Mouse (Mus musculus): Measurements from ENCODE around the gene Mansc1. TPM values are rescaled to one million over a fixed set of nuclear protein-coding genes. Genes with fewer than 3 reads are reported as not detected.
A peak's percentile ranks its signal among the peaks of the same experiment; 100 is the strongest.

Mansc1 gene
- polyA plus RNA-seq, 1 experiment from 2014 or later = 3.1 TPM

GRCm38 (mm10) chr6:134578039-134578438, 54.2 kb downstream of the Mansc1 start:
- 66% methylated on average over 6 of the region's 6 CpGs for WGBS
- Histone ChIP-seq H3K9me3 (no peaks in the 10 kb centered on the region), H3K27me3 (ENCODE audit: insufficient read depth, poor library complexity, severe bottlenecking) (no peaks in the 10 kb centered on the region), H3K36me3 (no peaks in the 10 kb centered on the region), H3K4me1 (peaks cover 23% of the 10 kb centered on the region), H3K27ac (no peak overlapping the region), H3K4me3 (no peak overlapping the region)
- DNase-seq (ENCODE audit: low spot score) = no peak

DNA sequence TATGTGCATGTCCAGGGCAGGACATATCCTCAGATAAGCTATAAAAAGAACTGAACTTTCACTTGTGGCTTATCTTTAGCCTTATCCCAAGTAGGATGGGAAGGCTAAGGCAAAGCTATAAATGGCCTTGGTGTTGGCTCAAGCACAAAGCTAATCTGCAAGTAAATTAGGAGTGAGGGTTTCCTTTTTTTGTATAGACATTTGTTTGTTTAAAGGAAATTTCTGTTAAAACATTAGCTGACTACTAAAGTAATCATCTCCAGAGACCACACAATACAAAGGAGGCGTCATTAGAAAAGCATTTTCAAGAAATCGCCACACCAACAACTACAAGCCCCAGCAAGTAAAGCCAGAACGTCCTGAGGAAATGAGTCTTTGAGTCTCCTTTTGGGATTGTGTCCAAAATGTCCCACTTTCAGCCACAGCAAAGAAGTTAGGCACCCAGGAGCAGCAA, 57.0 kb downstream of the Mansc1 start:
- H3K4me1 ChIP-seq = peaks cover 23% of the 10 kb centered on the region
- H3K9me3 ChIP-seq = no peaks in the 10 kb centered on the region
- H3K27ac ChIP-seq = no peak overlapping the region
- H3K36me3 ChIP-seq = no peaks in the 10 kb centered on the region
- no peak for DNase-seq (ENCODE audit: low spot score)
- H3K4me3 ChIP-seq = no peak overlapping the region
- WGBS = 62% methylated on average over 3 of the region's 3 CpGs
- H3K27me3 ChIP-seq (ENCODE audit: insufficient read depth, poor library complexity, severe bottlenecking) = no peaks in the 10 kb centered on the region

DNA sequence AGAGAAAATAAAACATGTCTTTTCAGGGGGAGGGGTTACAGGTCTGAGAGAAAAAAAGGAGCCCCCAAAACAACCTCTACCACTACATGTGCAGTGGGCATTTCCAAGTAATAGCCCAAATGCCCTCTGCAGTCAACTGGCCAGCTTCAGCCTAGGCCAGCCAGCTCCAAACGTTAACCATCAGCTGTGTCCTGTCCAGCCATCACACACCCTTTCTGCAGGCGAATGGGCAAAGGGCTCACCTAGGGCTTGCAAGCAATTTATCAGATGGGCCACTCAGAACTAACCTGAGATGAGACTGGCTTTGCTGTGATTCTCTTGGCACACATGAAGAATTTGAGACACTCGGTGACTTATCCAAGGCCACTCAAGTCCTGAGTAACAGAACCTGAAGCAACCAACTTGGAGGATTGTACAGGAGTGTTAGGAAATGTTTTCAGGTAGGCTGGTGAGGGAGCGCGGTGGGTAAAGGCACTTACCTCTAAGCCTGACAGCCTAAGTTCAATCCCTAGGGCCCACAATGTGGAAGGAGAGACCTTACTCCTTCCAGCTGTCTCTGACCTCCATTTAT, 64.2 kb downstream of the Mansc1 start:
- H3K27me3 ChIP-seq (ENCODE audit: insufficient read depth, poor library complexity, severe bottlenecking) = no peaks in the 10 kb centered on the region
- 70% methylated on average over 5 of the region's 5 CpGs for WGBS
- no peaks in the 10 kb centered on the region for H3K9me3 ChIP-seq
- DNase-seq (ENCODE audit: low spot score) = peak; percentile 68
- no peaks in the 10 kb centered on the region for H3K36me3 ChIP-seq
- H3K4me1 ChIP-seq = peaks cover 16% of the 10 kb centered on the region; the same call in 1 of the 2 replicates
- no peak overlapping the region for H3K4me3 ChIP-seq
- no peak overlapping the region for H3K27ac ChIP-seq

- no peaks in the 10 kb centered on the region for H3K36me3 ChIP-seq
- whole genome bisulfite sequencing = under 1% methylated on average over 75 of the region's 99 CpGs
- DNase-seq (ENCODE audit: low spot score) = peak; percentile 90
Measured at GRCm38 (mm10) chr6:134566818-134567485, 65.3 kb downstream of the Mansc1 start, which contains the start of gene Lrp6. Lrp6 (minus strand) TSS chr6:134566965.

DNA sequence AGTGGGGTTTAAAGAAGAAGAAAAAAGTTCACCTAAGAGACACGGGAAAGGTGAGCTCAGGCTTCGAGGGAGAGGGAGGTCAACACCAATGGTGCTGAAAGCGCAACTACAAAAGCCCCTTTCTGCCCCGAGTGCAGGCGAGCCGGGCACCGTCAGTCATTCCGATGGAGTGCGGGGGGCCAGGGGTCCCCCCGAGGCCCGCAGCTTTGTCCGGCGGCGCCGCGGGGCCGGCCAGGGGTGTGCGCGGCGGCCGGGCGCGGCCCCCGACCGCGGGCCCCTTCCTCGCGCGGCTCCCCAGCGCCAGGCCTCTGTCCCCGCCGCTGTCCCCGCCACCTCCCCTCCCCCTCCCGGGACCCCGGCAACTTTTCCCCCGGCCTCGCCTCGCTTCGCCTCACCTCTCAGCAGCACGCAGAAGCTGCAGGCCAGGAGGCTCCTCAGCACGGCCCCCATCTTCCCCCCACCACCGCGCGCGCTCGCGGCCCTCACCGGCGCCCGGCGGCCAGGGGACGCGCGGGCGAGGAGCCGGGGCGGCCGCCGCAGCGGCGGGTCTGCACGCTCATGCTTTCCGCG, 66.0 kb downstream of the Mansc1 start:
- H3K9me3 ChIP-seq = no peaks in the 10 kb centered on the region
- DNase-seq (ENCODE audit: low spot score) = no peak
- H3K27me3 ChIP-seq (ENCODE audit: insufficient read depth, poor library complexity, severe bottlenecking) = no peaks in the 10 kb centered on the region
- 1% methylated on average over 50 of the region's 64 CpGs for WGBS
- peak overlapping the region; percentile 100 for H3K27ac ChIP-seq
- peaks cover 16% of the 10 kb centered on the region; the same call in 1 of the 2 replicates for H3K4me1 ChIP-seq
- H3K4me3 ChIP-seq = peak overlapping the region; percentile 97
- no peaks in the 10 kb centered on the region for H3K36me3 ChIP-seq

More at GRCm38 (mm10) chr6:134566818-134567485, 65.3 kb downstream of the Mansc1 start, which contains the start of gene Lrp6:
- Histone ChIP-seq H3K4me3 (peak within 1 kb of the TSS; percentile 97), H3K27ac (peak within 1 kb of the TSS; percentile 100), H3K9me3 (no peaks in the 10 kb centered on the region), H3K27me3 (ENCODE audit: insufficient read depth, poor library complexity, severe bottlenecking) (no peaks in the 10 kb centered on the region), H3K4me1 (peaks cover 16% of the 10 kb centered on the region; the same call in 1 of the 2 replicates)

GRCm38 (mm10) chr6:134565606-134566247, 66.6 kb downstream of the Mansc1 start:
- Histone ChIP-seq H3K27me3 (ENCODE audit: insufficient read depth, poor library complexity, severe bottlenecking) (no peaks in the 10 kb centered on the region), H3K36me3 (no peaks in the 10 kb centered on the region), H3K4me3 (peak overlapping the region; percentile 97), H3K27ac (peak overlapping the region; percentile 100), H3K9me3 (no peaks in the 10 kb centered on the region), H3K4me1 (peaks cover 16% of the 10 kb centered on the region; the same call in 1 of the 2 replicates)
- whole genome bisulfite sequencing = 1% methylated on average over 19 of the region's 19 CpGs
- peak; percentile 72 for DNase-seq (ENCODE audit: low spot score)

DNA sequence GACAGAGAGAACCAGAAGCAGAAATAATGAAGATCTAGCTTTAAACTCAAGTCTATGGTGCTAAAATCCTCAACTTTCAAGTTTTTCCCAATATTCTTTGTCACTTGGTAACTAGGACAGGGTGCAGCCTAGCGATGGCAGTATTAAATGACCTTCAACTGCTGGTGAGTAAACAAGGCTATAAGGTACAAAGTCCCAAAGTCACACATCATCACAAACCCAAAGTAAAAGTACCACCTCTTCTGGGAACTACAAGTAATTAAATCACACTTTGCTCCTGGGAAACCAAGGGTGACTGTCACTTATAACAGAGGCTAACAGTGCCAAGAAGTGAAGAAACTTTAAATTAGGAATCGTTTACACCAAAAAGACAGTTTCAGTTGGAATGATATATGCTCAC, 67.7 kb downstream of the Mansc1 start:
- no peak overlapping the region for H3K27ac ChIP-seq
- no peaks in the 10 kb centered on the region for H3K9me3 ChIP-seq
- H3K36me3 ChIP-seq = no peaks in the 10 kb centered on the region
- WGBS = 67% methylated on average over 2 of the region's 2 CpGs
- H3K27me3 ChIP-seq (ENCODE audit: insufficient read depth, poor library complexity, severe bottlenecking) = no peaks in the 10 kb centered on the region
- peak overlapping the region; percentile 97 for H3K4me3 ChIP-seq
- DNase-seq (ENCODE audit: low spot score) = no peak
- peaks cover 19% of the 10 kb centered on the region; the same call in 1 of the 2 replicates for H3K4me1 ChIP-seq

DNA sequence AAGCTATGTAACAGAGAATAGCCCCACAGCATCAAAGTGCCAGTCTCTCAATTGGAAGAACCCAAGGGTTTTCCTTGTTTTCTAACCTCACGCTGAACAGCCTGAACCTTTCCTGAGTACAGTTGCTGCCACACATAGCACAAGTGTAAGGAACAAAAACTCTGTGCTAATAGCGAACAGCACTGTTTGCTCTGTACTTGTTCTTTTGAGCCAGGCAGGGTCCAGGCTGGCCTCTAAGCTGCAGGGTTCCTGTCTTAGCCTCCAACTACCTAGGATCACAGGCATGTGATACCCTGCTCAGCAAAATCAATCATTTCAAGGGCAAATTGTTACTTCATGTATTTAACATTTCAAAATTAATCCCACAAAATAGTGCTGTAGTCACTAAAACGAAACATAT, 72.7 kb downstream of the Mansc1 start:
- 80% methylated on average over 3 of the region's 3 CpGs for whole genome bisulfite sequencing

More for the DNA sequence above, 72.7 kb downstream of the Mansc1 start:
- no peak overlapping the region for H3K4me3 ChIP-seq
- no peak for DNase-seq (ENCODE audit: low spot score)
- no peaks in the 10 kb centered on the region for H3K27me3 ChIP-seq (ENCODE audit: insufficient read depth, poor library complexity, severe bottlenecking)
- no peak overlapping the region for H3K27ac ChIP-seq
- H3K36me3 ChIP-seq = no peaks in the 10 kb centered on the region
- peaks cover 22% of the 10 kb centered on the region; the same call in 1 of the 2 replicates for H3K4me1 ChIP-seq
- H3K9me3 ChIP-seq = no peaks in the 10 kb centered on the region

Other genes starting within 250 kb of the Mansc1 start
- gene Bcl2l14, start 236.2 kb downstream of the Mansc1 start, polyA plus RNA-seq (2016; fragmentation: Nextera tagmentation; extraction: Ambion mirVana) = 0.09 and 0.33 TPM in 2 replicates
- gene Lrp6, start 65.5 kb downstream of the Mansc1 start, polyA plus RNA-seq (2016; fragmentation: Nextera tagmentation; extraction: Ambion mirVana) = 19.3 and 24.4 TPM in 2 replicates
- gene Borcs5, start 7.0 kb upstream of the Mansc1 start, polyA plus RNA-seq (2016; fragmentation: Nextera tagmentation; extraction: Ambion mirVana) = 16.2 and 16.7 TPM in 2 replicates
- 13.2 and 16.7 TPM in 2 replicates for gene Dusp16, start 160.1 kb upstream of the Mansc1 start, polyA plus RNA-seq (2016; fragmentation: Nextera tagmentation; extraction: Ambion mirVana)
- gene Crebl2, start 197.7 kb upstream of the Mansc1 start, polyA plus RNA-seq (2016; fragmentation: Nextera tagmentation; extraction: Ambion mirVana) = 1.00 and 1.0 TPM in 2 replicates